32 mouse cellular contexts compared by ENCODE assay signal in genomic region chr17:80360245-80360644, GRCm38 (mm10). TPM values are rescaled to one million over a fixed set of nuclear protein-coding genes. Genes with fewer than 3 reads are reported as not detected.
"Had no signal": no experiment of that assay in that cellular context is flagged by ENCODE, and none has a peak within 500 bp of the region (broad histone marks: within the 10 kb centered on the region; RNA-seq: fewer than 3 reads in every experiment).

No protein-coding gene starts in this region.

- H3K4me1 ChIP-seq: heart, embryonic 10.5 days; heart, embryonic 12.5 days; hindbrain, embryonic 10.5 days; hindbrain, embryonic 12.5 days; kidney, embryonic 15.5 days; limb, embryonic 10.5 days; limb, embryonic 12.5 days; liver, embryonic 12.5 days had no signal

- H3K27ac ChIP-seq: heart, embryonic 10.5 days; hindbrain, embryonic 10.5 days; hindbrain, embryonic 12.5 days; hindbrain, embryonic 14.5 days; kidney, embryonic 15.5 days; kidney, postnatal 0 days; layer of hippocampus, adult 2 months; left cerebral cortex, adult 2 months; limb, embryonic 10.5 days; limb, embryonic 12.5 days; liver, embryonic 12.5 days; liver, embryonic 14.5 days had no signal

- ATAC-seq: hindbrain, embryonic 16.5 days; intestine, embryonic 16.5 days; liver, embryonic 12.5 days had no signal

- H3K9ac ChIP-seq: heart, embryonic 12.5 days; hindbrain, embryonic 12.5 days; hindbrain, embryonic 14.5 days; kidney, embryonic 15.5 days; limb, embryonic 12.5 days; liver, embryonic 12.5 days; liver, embryonic 14.5 days had no signal

- H3K4me3 ChIP-seq: heart, embryonic 10.5 days; heart, embryonic 12.5 days; hindbrain, embryonic 10.5 days; hindbrain, embryonic 12.5 days; kidney, embryonic 15.5 days; layer of hippocampus, adult 2 months; left cerebral cortex, adult 2 months; limb, embryonic 10.5 days; limb, embryonic 12.5 days; liver, embryonic 12.5 days had no signal

- H3K4me2 ChIP-seq: heart, embryonic 12.5 days; hindbrain, embryonic 12.5 days; hindbrain, embryonic 14.5 days; kidney, embryonic 15.5 days; limb, embryonic 12.5 days; liver, embryonic 12.5 days had no signal

- DNase-seq: gastrocnemius, postnatal 14 days; gastrocnemius, postnatal 36 days; heart, adult 18-20 months; heart, postnatal 10 days; heart, postnatal 4 days; kidney, adult 11 months; kidney, adult 2 months; kidney, adult 9 months; kidney, postnatal 25 days; kidney, postnatal 4 days; layer of hippocampus, postnatal 36 days; liver had no signal

- H3K36me3 ChIP-seq: heart, embryonic 10.5 days; heart, embryonic 12.5 days; hindbrain, embryonic 10.5 days; hindbrain, embryonic 12.5 days; kidney, embryonic 15.5 days; limb, embryonic 10.5 days; limb, embryonic 12.5 days; liver, embryonic 12.5 days had no signal

- H3K27me3 ChIP-seq: heart, embryonic 12.5 days; hindbrain, embryonic 12.5 days; kidney, embryonic 15.5 days had no signal

- H3K9me3 ChIP-seq: heart, embryonic 10.5 days; hindbrain, embryonic 10.5 days; hindbrain, embryonic 12.5 days; kidney, embryonic 15.5 days; limb, embryonic 10.5 days; limb, embryonic 12.5 days; liver, embryonic 12.5 days had no signal

RNA-seq across cellular contexts. Expression of gene Gm10190, which starts 13.1 kb away (rescaled TPM):
- total RNA-seq: gastrocnemius, adult 18-20 months; gastrocnemius, adult 8-10 months; gastrocnemius, postnatal 14 days; gastrocnemius, postnatal 36 days; heart, adult 18-20 months; heart, adult 8-10 months; heart, postnatal 25 days had no signal
- polyA plus RNA-seq: hindbrain, embryonic 10.5 days; kidney, adult 2 months; liver, embryonic 14.5 days; liver, embryonic 16.5 days had no signal

RNA-seq across cellular contexts. Expression of gene Arhgef33, which starts 53.0 kb away (rescaled TPM):
- total RNA-seq: gastrocnemius, adult 18-20 months; gastrocnemius, adult 8-10 months; heart, postnatal 25 days had no signal
